Mouse (Mus musculus): ENCODE results near the gene Myo18a.

Gene Myo18a

GRCm38 (mm10) chr11:77840523-77841245, 77.6 kb downstream of the Myo18a start:
- no peak for DNase-seq

GRCm38 (mm10) chr11:77843068-77843905, 80.2 kb downstream of the Myo18a start:
- DNase-seq = no peak

- no peak for DNase-seq
Observed at GRCm38 (mm10) chr11:77843906-77844200, 80.8 kb downstream of the Myo18a start.

- DNase-seq = peak; percentile 65
Observed at GRCm38 (mm10) chr11:77847599-77848128, 84.6 kb downstream of the Myo18a start.

- DNase-seq = no peak
Observed at GRCm38 (mm10) chr11:77848131-77848530, 85.1 kb downstream of the Myo18a start.

- DNase-seq = no peak
Observed at GRCm38 (mm10) chr11:77849151-77849550, 86.1 kb downstream of the Myo18a start.

- DNase-seq = no peak
Observed at GRCm38 (mm10) chr11:77850401-77851244, 87.6 kb downstream of the Myo18a start.

GRCm38 (mm10) chr11:77851483-77852010, 88.5 kb downstream of the Myo18a start:
- no peak for DNase-seq

- DNase-seq = no peak
Observed at GRCm38 (mm10) chr11:77852195-77852594, 89.1 kb downstream of the Myo18a start.

GRCm38 (mm10) chr11:77852941-77853668, 90.1 kb downstream of the Myo18a start:
- DNase-seq = no peak

- DNase-seq = no peak
Observed at GRCm38 (mm10) chr11:77854641-77855040, 91.6 kb downstream of the Myo18a start.

- DNase-seq = no peak
Observed at GRCm38 (mm10) chr11:77855396-77855795, 92.3 kb downstream of the Myo18a start.

- no peak for DNase-seq
Observed at GRCm38 (mm10) chr11:77857089-77857488, 94.0 kb downstream of the Myo18a start.

GRCm38 (mm10) chr11:77858589-77858988, 95.5 kb downstream of the Myo18a start:
- no peak for DNase-seq

GRCm38 (mm10) chr11:77860947-77861346, 97.9 kb downstream of the Myo18a start:
- DNase-seq = no peak

GRCm38 (mm10) chr11:77862887-77863286, 99.8 kb downstream of the Myo18a start:
- peak; percentile 38 for DNase-seq

- no peak for DNase-seq
Observed at GRCm38 (mm10) chr11:77864771-77865170, 101.7 kb downstream of the Myo18a start.

- DNase-seq = no peak
Observed at GRCm38 (mm10) chr11:77867419-77868083, 104.5 kb downstream of the Myo18a start.

- DNase-seq = no peak
Observed at GRCm38 (mm10) chr11:77871436-77871835, 108.4 kb downstream of the Myo18a start.

- no peak for DNase-seq
Observed at GRCm38 (mm10) chr11:77872236-77872635, 109.2 kb downstream of the Myo18a start.

- DNase-seq = no peak
Observed at GRCm38 (mm10) chr11:77872685-77873084, 109.6 kb downstream of the Myo18a start.
